Mouse (Mus musculus) heart, adult 2 months (tissue): Measurements from ENCODE around the gene Tex48.

Source experiments
- EP300 ChIP-seq: fragments of 200-500 bp; IDR thresholded peaks from 2 replicates; pipeline ENCODE4 v1.6.1; 2011; ENCODE audit warnings: low read depth, low read length, control low read depth; ENCODE audit not compliant: insufficient read depth
- POLR2A ChIP-seq: fragments of 200-500 bp; IDR thresholded peaks from 2 replicates; pipeline ENCODE4 v1.6.1; 2011; ENCODE audit warnings: mild to moderate bottlenecking, low read depth, low read length, control low read depth; ENCODE audit not compliant: insufficient read depth

GRCm38 (mm10) chr4:63643956-63644726, 21.9 kb upstream of the Tex48 start:
- no peak for TF ChIP-seq EP300
- no peak for TF ChIP-seq POLR2A
